10 mouse cellular contexts compared by ENCODE assay signal in the genomic region with DNA sequence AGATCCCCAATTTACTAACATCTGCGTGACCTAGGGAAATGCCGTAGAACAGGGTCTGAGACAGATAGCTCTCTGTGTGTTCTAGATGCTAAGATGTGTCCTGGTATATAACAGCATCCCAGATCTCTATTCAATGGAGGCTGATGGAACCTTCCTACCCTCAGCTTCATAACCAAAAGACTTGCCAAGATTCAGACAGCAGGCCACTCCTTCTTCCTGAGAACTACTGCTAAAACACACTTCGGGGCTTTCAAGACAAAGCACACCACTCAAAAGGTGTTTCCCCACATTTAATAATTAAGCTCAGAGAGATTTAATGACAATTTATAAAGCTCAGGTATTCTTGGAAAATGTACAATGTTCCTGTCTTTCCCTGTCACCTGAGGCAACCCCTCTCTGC.
A peak's percentile ranks its signal among the peaks of the same experiment; 100 is the strongest.
DNase-seq lines count a peak whose midpoint lies in the region; ATAC-seq and TF ChIP-seq lines count a peak whose summit lies in the region.
"Had no signal": no experiment of that assay in that cellular context is flagged by ENCODE, and none has a peak within 500 bp of the region (broad histone marks: within the 10 kb centered on the region; RNA-seq: fewer than 3 reads in every experiment).

No protein-coding gene starts in this region.

- TF ChIP-seq CTCF in midbrain, postnatal 0 days (IDR thresholded peaks at IDR 0.05): no peak

- peak overlapping the region; percentile 91 for H3K27ac ChIP-seq in heart, embryonic 15.5 days
- H3K27ac ChIP-seq in midbrain, embryonic 13.5 days: no peak overlapping the region
- H3K27ac ChIP-seq in midbrain, postnatal 0 days (ENCODE audit: low read depth, low read length): no peak overlapping the region
- H3K27ac ChIP-seq in limb, embryonic 13.5 days: no peak overlapping the region

- no peak overlapping the region for H3K9ac ChIP-seq in heart, embryonic 15.5 days
- H3K9ac ChIP-seq in midbrain, embryonic 13.5 days (replicated peaks): no peak overlapping the region
- H3K9ac ChIP-seq in midbrain, postnatal 0 days (replicated peaks; ENCODE audit: low read length, poor library complexity, severe bottlenecking): no peak overlapping the region
- peak overlapping the region; percentile 94 for H3K9ac ChIP-seq in limb, embryonic 13.5 days

- peaks cover 55% of the 10 kb centered on the region for H3K4me1 ChIP-seq in heart, embryonic 15.5 days (replicated peaks)
- peaks cover 35% of the 10 kb centered on the region for H3K4me1 ChIP-seq in midbrain, embryonic 13.5 days (replicated peaks)
- H3K4me1 ChIP-seq in midbrain, postnatal 0 days (ENCODE audit: insufficient read depth, low read length): no peaks in the 10 kb centered on the region
- peaks cover 60% of the 10 kb centered on the region for H3K4me1 ChIP-seq in limb, embryonic 13.5 days

- H3K36me3 ChIP-seq in heart, embryonic 15.5 days: no peaks in the 10 kb centered on the region
- H3K36me3 ChIP-seq in midbrain, embryonic 13.5 days: no peaks in the 10 kb centered on the region
- H3K36me3 ChIP-seq in midbrain, postnatal 0 days (ENCODE audit: insufficient read depth, low read length): no peaks in the 10 kb centered on the region
- no peaks in the 10 kb centered on the region for H3K36me3 ChIP-seq in limb, embryonic 13.5 days

- 69% methylated on average over 3 of the region's 3 CpGs for WGBS in heart, embryonic 15.5 days
- WGBS in midbrain, embryonic 13.5 days: 86% methylated on average over 3 of the region's 3 CpGs
- 86% methylated on average over 3 of the region's 3 CpGs for WGBS in midbrain, postnatal 0 days
- WGBS in limb, embryonic 13.5 days: 71% methylated on average over 3 of the region's 3 CpGs

- peak overlapping the region; percentile 81 for H3K4me2 ChIP-seq in heart, embryonic 15.5 days
- H3K4me2 ChIP-seq in midbrain, embryonic 13.5 days (replicated peaks): peak overlapping the region; percentile 92
- no peak overlapping the region for H3K4me2 ChIP-seq in midbrain, postnatal 0 days (ENCODE audit: low read depth, low read length, poor library complexity, severe bottlenecking)
- H3K4me2 ChIP-seq in limb, embryonic 13.5 days (replicated peaks): peak overlapping the region; percentile 75

- ATAC-seq in heart, embryonic 15.5 days (replicated peaks; ENCODE audit: insufficient number of reproducible peaks, insufficient read depth, low FRiP score, low read depth): no peak
- ATAC-seq in midbrain, embryonic 13.5 days: no peak
- no peak for ATAC-seq in midbrain, postnatal 0 days (ENCODE audit: low FRiP score)
- ATAC-seq in limb, embryonic 13.5 days (ENCODE audit: low FRiP score, low read depth): no peak

- no peaks in the 10 kb centered on the region for H3K9me3 ChIP-seq in heart, embryonic 15.5 days (replicated peaks)
- no peaks in the 10 kb centered on the region for H3K9me3 ChIP-seq in midbrain, embryonic 13.5 days
- H3K9me3 ChIP-seq in midbrain, postnatal 0 days (ENCODE audit: low read length): no peaks in the 10 kb centered on the region
- H3K9me3 ChIP-seq in limb, embryonic 13.5 days: no peaks in the 10 kb centered on the region

- peak overlapping the region; percentile 72 for H3K4me3 ChIP-seq in heart, embryonic 15.5 days
- no peak overlapping the region for H3K4me3 ChIP-seq in midbrain, embryonic 13.5 days (replicated peaks)
- no peak overlapping the region for H3K4me3 ChIP-seq in midbrain, postnatal 0 days (ENCODE audit: low read depth, low read length)
- peak overlapping the region; percentile 85 for H3K4me3 ChIP-seq in limb, embryonic 13.5 days

- no peak for DNase-seq in heart, adult 11 months
- no peak for DNase-seq in midbrain, postnatal 0 days (ENCODE audit: low spot score)
- DNase-seq in urinary bladder, adult 18-20 months (ENCODE audit: low spot score in 2 of 2): no peak
- no peak for DNase-seq in thymus, postnatal 25 days
- DNase-seq in testis, postnatal 14 days (ENCODE audit: low spot score): no peak
- DNase-seq: cerebellum, adult 9-11 months; thymus, adult 18-20 months had no signal

- no peaks in the 10 kb centered on the region for H3K27me3 ChIP-seq in heart, embryonic 15.5 days
- peaks cover 4% of the 10 kb centered on the region; the same call in 1 of the 2 replicates for H3K27me3 ChIP-seq in midbrain, embryonic 13.5 days
- no peaks in the 10 kb centered on the region for H3K27me3 ChIP-seq in midbrain, postnatal 0 days (ENCODE audit: insufficient read depth, low read length)
- H3K27me3 ChIP-seq in limb, embryonic 13.5 days: no peaks in the 10 kb centered on the region

Comparison
In these comparisons a context has a peak if more than half of its experiments do, and no peak if none do; other contexts are left out.
1. H3K4me3 ChIP-seq: peak in heart, embryonic 15.5 days (single experiment) and limb, embryonic 13.5 days (single experiment); none in midbrain, embryonic 13.5 days (single experiment) and midbrain, postnatal 0 days (single experiment).